Mouse (Mus musculus) heart, embryonic 10.5 days (tissue): ENCODE data around the gene Atxn10. TPM values are rescaled to one million over a fixed set of nuclear protein-coding genes. Genes with fewer than 3 reads are reported as not detected.

ENCODE experiments used
- DNase-seq: peaks from one replicate; pipeline ENCODE4 v3.0.0-alpha.2; 2017; ENCODE audit warnings: low spot score
- H3K27ac ChIP-seq: fragments of 300-500 bp; sonication (generic); 2 replicates; pipeline ENCODE4 v1.5.1; 2016; ENCODE audit warnings: mild to moderate bottlenecking
- H3K27me3 ChIP-seq: fragments of 300-500 bp; sonication (generic); 2 replicates; pipeline ENCODE4 v1.6.1; 2016; ENCODE audit warnings: mild to moderate bottlenecking; ENCODE audit not compliant: poor library complexity, insufficient read depth, severe bottlenecking
- H3K36me3 ChIP-seq: fragments of 300-500 bp; sonication (generic); 2 replicates; pipeline ENCODE4 v1.6.1; 2016; ENCODE audit warnings: mild to moderate bottlenecking, moderate library complexity
- H3K4me1 ChIP-seq: fragments of 300-500 bp; sonication (generic); 2 replicates; pipeline ENCODE4 v1.6.1; 2016; ENCODE audit warnings: mild to moderate bottlenecking
- H3K4me3 ChIP-seq: fragments of 300-500 bp; sonication (generic); 2 replicates; pipeline ENCODE4 v1.5.1; 2016; ENCODE audit warnings: mild to moderate bottlenecking, moderate library complexity
- H3K9me3 ChIP-seq: fragments of 300-500 bp; sonication (generic); 2 replicates; pipeline ENCODE4 v1.6.1; 2016; ENCODE audit warnings: mild to moderate bottlenecking, moderate library complexity
- WGBS: fragments of 180-500 bp; shearing (Covaris S2); methylation state at CpG from one replicate; pipeline ENCODE4 v1.1.7; 2016; 5-methylcytosine and 5-hydroxymethylcytosine counted together
- polyA plus RNA-seq: library from polyadenylated mRNA; unstranded; fragments of >200 nt; fragmentation: Nextera tagmentation; extraction: Ambion mirVana; gene quantifications from 2 replicates; pipeline ENCODE4 v1.2.1, GENCODE M21; 2016

The Atxn10 gene
- polyA plus RNA-seq, 1 experiment from 2014 or later: 302 TPM

DNA sequence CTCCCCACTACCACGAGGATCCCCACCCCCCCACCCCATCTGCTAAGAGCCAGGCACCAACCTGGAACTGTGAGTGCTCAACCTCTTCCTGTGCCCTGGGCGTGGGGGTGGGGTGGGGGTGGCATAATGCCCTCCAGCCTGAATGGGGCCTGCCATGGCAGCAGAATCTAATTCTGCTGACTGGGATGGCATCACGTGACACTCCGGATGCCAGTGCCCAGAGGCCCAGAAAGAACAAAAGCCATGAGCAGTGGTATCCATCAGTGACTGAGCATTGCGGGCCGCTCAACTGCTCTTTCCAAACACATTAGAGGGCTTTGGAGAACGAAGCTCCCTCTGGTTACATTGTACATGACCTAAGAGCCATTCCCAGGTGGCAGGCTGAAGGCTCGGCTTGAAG, 167.1 kb downstream of the Atxn10 start, which contains the start of gene 7530416G11Rik:
Gene 7530416G11Rik (minus strand): TSS at position 101 of the 400 bp plus-strand sequence.
- WGBS: 77% methylated on average over 8 of the region's 8 CpGs
- no peak for DNase-seq
- Histone ChIP-seq H3K4me1 (peaks cover 16% of the 10 kb centered on the region), H3K9me3 (no peaks in the 10 kb centered on the region), H3K27ac (no peak within 1 kb of the TSS), H3K36me3 (no peaks in the 10 kb centered on the region), H3K4me3 (no peak within 1 kb of the TSS), H3K27me3 (peaks cover 50% of the 10 kb centered on the region)

DNA sequence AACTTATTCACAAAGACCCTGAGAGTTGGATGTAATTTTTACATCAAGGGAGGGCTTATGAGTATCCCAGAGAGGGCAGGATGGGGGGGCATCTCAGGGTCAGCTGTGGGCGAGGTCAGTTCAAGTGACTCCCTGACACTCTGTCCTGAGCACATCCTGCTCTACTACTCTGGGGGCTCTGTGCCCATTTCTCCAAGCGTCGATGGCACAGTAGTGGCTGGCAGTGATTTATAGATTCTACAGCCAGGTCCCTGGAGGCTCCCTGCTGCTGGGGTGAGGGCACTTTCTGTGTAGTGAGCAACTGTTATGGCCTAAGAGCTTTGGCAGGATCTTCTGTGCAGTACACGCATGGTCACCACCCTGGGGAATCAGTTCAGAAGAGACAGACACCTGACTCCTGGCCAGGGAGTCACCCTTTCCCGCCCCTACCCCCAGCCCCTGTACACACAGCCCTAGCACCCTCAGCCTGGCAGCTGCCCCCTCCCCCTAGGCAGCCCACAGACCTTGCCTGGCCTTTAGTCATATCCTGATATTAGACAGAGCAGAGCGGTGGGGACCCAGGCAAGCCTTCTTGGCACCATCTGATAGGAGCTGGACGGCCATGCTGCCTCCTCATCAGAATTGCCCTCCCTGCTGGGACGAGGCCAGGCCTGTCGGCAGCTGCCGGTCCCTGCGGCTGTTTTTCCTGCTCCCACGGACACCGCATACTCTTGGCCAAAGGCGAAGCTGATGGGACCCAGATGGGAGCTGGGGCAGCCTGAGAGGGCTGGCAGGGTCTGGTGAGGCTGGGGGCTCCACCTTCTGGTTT, 169.3 kb downstream of the Atxn10 start:
- H3K27me3 ChIP-seq: peaks cover 36% of the 10 kb centered on the region; the same call in 1 of the 2 replicates
- H3K27ac ChIP-seq: no peak overlapping the region
- no peaks in the 10 kb centered on the region for H3K9me3 ChIP-seq
- no peak overlapping the region for H3K4me3 ChIP-seq
- no peaks in the 10 kb centered on the region for H3K36me3 ChIP-seq
- DNase-seq: no peak
- peaks cover 16% of the 10 kb centered on the region for H3K4me1 ChIP-seq
- 55% methylated on average over 14 of the region's 14 CpGs for whole genome bisulfite sequencing

DNA sequence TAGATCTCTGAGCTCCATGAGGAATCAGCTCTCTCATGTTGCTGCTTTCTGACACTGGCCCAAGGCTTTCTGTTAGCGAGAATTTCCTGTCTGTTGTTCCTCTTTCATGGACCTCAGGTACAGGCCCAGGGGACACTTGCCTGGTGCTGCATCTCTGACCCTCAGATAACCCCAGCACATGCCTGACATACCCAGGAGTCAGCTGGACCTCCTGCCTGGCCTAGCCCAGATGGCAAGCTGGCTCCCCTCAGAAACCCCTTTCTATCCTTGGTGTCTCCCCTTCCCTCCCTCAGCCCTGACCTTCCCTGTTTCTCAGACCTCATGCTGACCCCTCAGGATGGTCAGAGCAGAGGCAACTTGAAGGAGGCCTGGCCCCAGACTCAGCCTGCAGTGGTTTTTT, 170.6 kb downstream of the Atxn10 start:
- no peaks in the 10 kb centered on the region for H3K9me3 ChIP-seq
- H3K27me3 ChIP-seq: peaks cover 32% of the 10 kb centered on the region; the same call in 1 of the 2 replicates
- no peak overlapping the region for H3K4me3 ChIP-seq
- H3K4me1 ChIP-seq: peaks cover 16% of the 10 kb centered on the region
- DNase-seq: no peak
- H3K27ac ChIP-seq: no peak overlapping the region
- 27% methylated on average over 1 of the region's 1 CpGs for WGBS
- H3K36me3 ChIP-seq: no peaks in the 10 kb centered on the region

DNA sequence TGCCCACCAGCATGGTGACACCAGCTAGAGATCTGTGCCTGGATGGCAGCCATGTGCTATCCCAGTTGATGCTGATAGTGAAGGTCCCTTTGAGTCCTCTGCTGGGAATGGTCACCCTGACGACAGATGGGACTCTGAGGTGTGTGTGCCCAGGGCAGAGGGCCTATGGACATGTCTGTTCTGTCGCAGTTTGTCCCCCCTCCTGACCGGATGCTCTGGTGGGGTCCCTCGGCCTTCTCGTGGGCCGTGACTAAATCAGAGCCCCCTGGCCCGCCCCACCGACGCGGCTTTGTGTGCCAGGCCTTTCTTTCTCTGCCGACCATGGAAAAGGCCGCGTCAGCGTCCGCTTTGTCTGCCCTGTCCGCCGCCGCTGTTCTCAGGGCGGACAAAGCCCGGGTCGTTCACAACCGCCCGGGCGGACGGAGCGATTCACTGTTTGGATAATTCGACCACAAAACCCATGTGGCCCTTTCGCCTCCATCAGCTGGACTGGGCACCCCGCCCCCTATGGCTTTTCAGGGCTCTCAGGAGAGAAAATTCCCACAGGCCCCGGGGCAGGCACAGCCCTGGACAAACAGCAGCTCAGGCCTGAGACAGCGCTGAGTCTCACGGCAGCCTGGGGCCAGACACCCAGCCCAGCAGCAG, 171.4 kb downstream of the Atxn10 start:
- WGBS: 74% methylated on average over 32 of the region's 32 CpGs
- no peak for DNase-seq
- Histone ChIP-seq H3K9me3 (no peaks in the 10 kb centered on the region), H3K4me1 (peaks cover 16% of the 10 kb centered on the region), H3K27ac (peak overlapping the region; percentile 29; the same call in 1 of the 2 replicates), H3K36me3 (no peaks in the 10 kb centered on the region), H3K27me3 (peaks cover 32% of the 10 kb centered on the region; the same call in 1 of the 2 replicates), H3K4me3 (no peak overlapping the region)

Other genes starting within 250 kb of the Atxn10 start
- gene Smc1b, start 204.3 kb upstream of the Atxn10 start, polyA plus RNA-seq: 0.11 and 0.20 TPM in 2 replicates
- 0.15 TPM in 1 of 2 replicates, not detected in the other for gene Ribc2, start 204.2 kb upstream of the Atxn10 start, polyA plus RNA-seq
- 146 and 177 TPM in 2 replicates for gene Fbln1, start 130.3 kb upstream of the Atxn10 start, polyA plus RNA-seq
- not detected in 2 replicates for gene 7530416G11Rik, start 167.0 kb downstream of the Atxn10 start, polyA plus RNA-seq
- gene Wnt7b, start 246.2 kb downstream of the Atxn10 start, polyA plus RNA-seq: 0.97 and 4.3 TPM in 2 replicates